Mouse (Mus musculus): ENCODE measurements around the gene Slmap. TPM values are rescaled to one million over a fixed set of nuclear protein-coding genes. Genes with fewer than 3 reads are reported as not detected.
"Not testable (repeated sequence)": the region's sequence is repeated elsewhere in the genome, so short reads cannot be mapped to it uniquely, and the experiment has no call there.

Slmap gene
- polyA plus RNA-seq, 1 experiment from 2014 or later = 13.8 TPM

GRCm38 (mm10) chr14:26525955-26526354 lies 8.8 kb downstream of the Slmap start:
- 49% methylated on average over 3 of the region's 3 CpGs for WGBS
- Histone ChIP-seq H3K27me3 (ENCODE audit: insufficient read depth, poor library complexity, severe bottlenecking) (no peaks in the 10 kb centered on the region), H3K27ac (no peak overlapping the region), H3K4me3 (no peak overlapping the region), H3K9me3 (no peaks in the 10 kb centered on the region), H3K36me3 (peaks cover 27% of the 10 kb centered on the region), H3K4me1 (replicated peaks) (peaks cover 19% of the 10 kb centered on the region)
- no peak for DNase-seq (ENCODE audit: low spot score)

DNA sequence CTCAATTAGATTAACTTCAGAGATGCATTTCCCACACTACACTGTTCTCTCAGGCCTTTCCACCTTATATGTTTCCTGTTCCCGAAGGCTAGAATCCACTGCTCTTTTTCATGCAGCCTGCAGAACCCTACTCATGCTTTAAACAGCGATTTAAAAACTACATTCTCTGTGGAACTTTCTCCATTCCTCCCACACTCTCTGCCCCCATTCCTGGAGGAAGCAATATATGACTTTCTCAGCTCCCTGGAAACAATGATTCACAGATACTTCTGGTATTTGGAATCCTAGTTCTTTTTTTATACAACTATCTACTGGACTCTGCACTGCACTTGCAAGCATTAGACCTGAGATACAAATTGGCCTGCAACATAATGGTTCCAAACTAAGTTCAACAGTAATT lies 11.6 kb downstream of the Slmap start:
- no peaks in the 10 kb centered on the region for H3K27me3 ChIP-seq (ENCODE audit: insufficient read depth, poor library complexity, severe bottlenecking)
- DNase-seq (ENCODE audit: low spot score) = no peak
- H3K36me3 ChIP-seq = peaks cover 13% of the 10 kb centered on the region
- no peaks in the 10 kb centered on the region for H3K9me3 ChIP-seq
- H3K4me3 ChIP-seq = no peak overlapping the region
- no peak overlapping the region for H3K27ac ChIP-seq
- peaks cover 8% of the 10 kb centered on the region; the same call in 1 of the 2 replicates for H3K4me1 ChIP-seq (replicated peaks)
- 86% methylated on average over 2 of the region's 2 CpGs for WGBS

DNA sequence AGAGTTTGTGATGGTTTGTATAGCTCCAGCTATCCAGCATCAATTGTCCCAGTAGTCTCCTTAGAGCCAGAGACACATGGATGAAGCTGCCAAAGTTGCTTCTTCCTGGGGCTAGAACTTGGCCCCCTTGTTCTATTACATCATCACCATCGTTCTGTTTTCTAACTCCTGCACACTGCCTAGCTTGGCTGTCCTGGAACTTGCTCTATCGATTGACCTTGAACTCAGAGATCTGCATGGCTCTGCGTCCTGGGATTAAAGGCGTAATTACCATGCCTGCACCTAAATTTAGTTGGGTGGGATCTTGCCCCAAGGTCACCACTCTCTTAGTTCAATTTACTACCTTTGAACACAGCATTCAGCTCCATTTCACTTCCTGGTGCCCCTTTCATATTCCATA lies 14.9 kb downstream of the Slmap start:
- H3K9me3 ChIP-seq = no peaks in the 10 kb centered on the region
- no peak overlapping the region for H3K27ac ChIP-seq
- DNase-seq (ENCODE audit: low spot score) = no peak
- H3K36me3 ChIP-seq = peaks cover 8% of the 10 kb centered on the region
- H3K27me3 ChIP-seq (ENCODE audit: insufficient read depth, poor library complexity, severe bottlenecking) = no peaks in the 10 kb centered on the region
- H3K4me1 ChIP-seq (replicated peaks) = no peaks in the 10 kb centered on the region
- WGBS = 91% methylated on average over 4 of the region's 4 CpGs
- no peak overlapping the region for H3K4me3 ChIP-seq

DNA sequence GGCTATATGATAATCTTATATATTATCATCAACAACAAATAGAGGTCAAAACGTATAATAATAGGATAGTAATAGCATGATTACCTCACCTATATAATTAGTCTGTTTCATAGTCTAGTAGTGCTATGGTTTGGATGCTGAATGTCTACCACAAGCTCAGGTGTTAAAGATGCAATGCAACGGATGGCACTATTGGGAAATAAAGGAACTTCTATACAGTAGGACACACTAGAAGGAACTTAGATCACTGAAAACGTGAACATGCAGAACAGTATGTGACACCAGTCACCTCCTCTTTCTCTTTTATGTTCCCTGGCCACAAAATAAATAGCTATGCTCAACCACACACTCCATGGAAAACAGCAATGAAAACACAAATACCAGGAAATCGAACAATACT lies 16.9 kb downstream of the Slmap start:
- Histone ChIP-seq H3K27ac (no peak overlapping the region), H3K27me3 (ENCODE audit: insufficient read depth, poor library complexity, severe bottlenecking) (no peaks in the 10 kb centered on the region), H3K9me3 (no peaks in the 10 kb centered on the region), H3K4me1 (replicated peaks) (peaks cover 6% of the 10 kb centered on the region; the same call in 1 of the 2 replicates), H3K36me3 (peaks cover 4% of the 10 kb centered on the region; the same call in 1 of the 2 replicates), H3K4me3 (no peak overlapping the region)
- 83% methylated on average over 4 of the region's 4 CpGs for WGBS
- no peak for DNase-seq (ENCODE audit: low spot score)

- 84% methylated on average over 2 of the region's 2 CpGs for WGBS
Measured at GRCm38 (mm10) chr14:26516232-26516631, 18.5 kb downstream of the Slmap start.

DNA sequence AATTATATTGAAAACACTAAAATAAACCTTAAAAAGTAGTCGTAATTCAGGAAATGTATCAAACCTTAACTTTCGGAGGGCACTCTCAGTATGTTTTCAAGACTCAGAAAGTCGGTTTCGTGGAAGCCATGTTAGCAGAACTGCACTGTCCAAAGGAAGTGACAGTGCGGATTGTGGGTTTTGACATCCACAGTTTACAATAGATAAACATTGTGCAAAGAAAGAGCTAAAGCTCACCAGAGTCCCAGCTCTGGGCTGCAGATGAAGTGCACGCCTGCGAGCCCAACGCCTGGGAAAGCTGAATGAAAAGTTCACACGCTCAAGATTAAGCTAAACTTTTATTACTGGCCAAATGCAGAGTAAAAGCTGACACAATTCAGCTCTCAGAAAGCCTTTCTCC lies 18.9 kb downstream of the Slmap start:
- H3K4me3 ChIP-seq = no peak overlapping the region
- H3K36me3 ChIP-seq = peaks cover 2% of the 10 kb centered on the region; the same call in 1 of the 2 replicates
- H3K4me1 ChIP-seq (replicated peaks) = peaks cover 8% of the 10 kb centered on the region; the same call in 1 of the 2 replicates
- no peak for DNase-seq (ENCODE audit: low spot score)
- H3K27me3 ChIP-seq (ENCODE audit: insufficient read depth, poor library complexity, severe bottlenecking) = no peaks in the 10 kb centered on the region
- H3K27ac ChIP-seq = no peak overlapping the region
- H3K9me3 ChIP-seq = no peaks in the 10 kb centered on the region
- 90% methylated on average over 9 of the region's 9 CpGs for WGBS

More at GRCm38 (mm10) chr14:26516232-26516631, 18.5 kb downstream of the Slmap start:
- not testable (repeated sequence) for H3K27me3 ChIP-seq (ENCODE audit: insufficient read depth, poor library complexity, severe bottlenecking); H3K4me3 ChIP-seq; H3K9me3 ChIP-seq; H3K36me3 ChIP-seq; DNase-seq (ENCODE audit: low spot score); H3K27ac ChIP-seq; H3K4me1 ChIP-seq (replicated peaks)

DNA sequence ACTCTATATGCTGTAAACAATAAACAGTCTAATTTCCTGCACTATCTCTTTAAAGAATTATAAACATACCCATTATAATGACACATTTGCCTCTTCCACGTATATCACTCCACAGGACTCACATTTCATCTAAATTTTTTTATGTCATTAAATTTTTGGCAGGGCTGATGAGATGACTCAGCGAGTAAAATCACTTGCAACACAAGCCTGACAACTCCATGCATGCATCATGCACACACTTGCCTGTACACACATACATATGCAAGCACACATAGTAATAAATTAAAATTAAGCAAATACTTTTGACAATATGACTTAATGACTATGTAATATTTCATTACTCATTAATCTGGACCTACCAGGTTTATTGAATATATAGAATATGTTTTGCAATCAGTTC lies 24.2 kb downstream of the Slmap start:
- Histone ChIP-seq H3K4me3 (no peak overlapping the region), H3K4me1 (replicated peaks) (peaks cover 8% of the 10 kb centered on the region; the same call in 1 of the 2 replicates), H3K27ac (no peak overlapping the region), H3K27me3 (ENCODE audit: insufficient read depth, poor library complexity, severe bottlenecking) (no peaks in the 10 kb centered on the region), H3K9me3 (no peaks in the 10 kb centered on the region), H3K36me3 (no peaks in the 10 kb centered on the region)
- 96% methylated on average over 2 of the region's 2 CpGs for WGBS
- no peak for DNase-seq (ENCODE audit: low spot score)

- WGBS = 92% methylated on average over 6 of the region's 6 CpGs
- no peak overlapping the region for H3K27ac ChIP-seq
- H3K36me3 ChIP-seq = no peaks in the 10 kb centered on the region
- no peak for DNase-seq (ENCODE audit: low spot score)
- H3K27me3 ChIP-seq (ENCODE audit: insufficient read depth, poor library complexity, severe bottlenecking) = no peaks in the 10 kb centered on the region
- H3K9me3 ChIP-seq = no peaks in the 10 kb centered on the region
- H3K4me1 ChIP-seq (replicated peaks) = 0 out of 2 replicates have a peak, but pooled peaks cover 3% of the 10 kb centered on the region
- H3K4me3 ChIP-seq = no peak overlapping the region
Measured at GRCm38 (mm10) chr14:26508150-26508549, 26.6 kb downstream of the Slmap start.

DNA sequence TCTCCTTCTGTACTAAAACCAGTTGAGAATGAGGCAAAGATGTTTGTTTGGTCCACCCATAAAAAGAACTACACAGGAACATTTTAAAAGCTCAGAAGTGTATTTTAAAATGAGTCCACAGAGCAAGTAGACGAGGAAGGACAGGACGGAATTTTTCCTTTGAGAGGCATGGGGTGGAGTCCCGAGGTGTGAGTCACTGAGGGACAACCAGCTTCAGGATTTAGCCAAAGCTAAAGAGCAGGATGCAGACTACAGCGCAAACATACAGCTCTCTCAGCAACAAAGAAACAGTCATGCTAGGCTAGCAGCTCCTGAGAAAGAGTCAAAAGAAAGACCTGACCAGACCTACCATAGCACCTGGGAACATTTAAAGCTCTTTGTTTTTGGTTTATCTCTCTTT lies 27.4 kb downstream of the Slmap start:
- no peak for DNase-seq (ENCODE audit: low spot score)
- WGBS = 86% methylated on average over 4 of the region's 4 CpGs

DNA sequence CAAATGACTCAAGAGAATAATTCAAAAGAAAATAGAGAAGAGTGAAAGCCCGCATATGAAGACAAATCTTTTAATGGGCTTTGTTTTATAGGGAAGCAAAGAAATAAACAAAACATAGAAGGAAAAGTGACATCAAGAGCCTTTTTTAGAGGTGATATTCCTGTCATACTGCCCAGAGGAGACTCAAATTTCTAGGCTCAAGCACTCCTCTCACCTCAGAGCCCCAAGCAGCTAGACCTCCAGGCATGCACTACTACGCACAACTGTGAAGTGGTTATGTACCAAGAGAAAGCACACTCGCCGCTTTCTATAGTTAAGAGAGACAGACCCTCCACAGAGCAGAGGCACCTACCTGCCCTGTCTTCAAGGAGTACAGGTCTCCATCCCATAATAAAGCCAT lies 30.2 kb downstream of the Slmap start:
- H3K36me3 ChIP-seq = no peaks in the 10 kb centered on the region
- H3K4me3 ChIP-seq = no peak overlapping the region
- no peaks in the 10 kb centered on the region for H3K9me3 ChIP-seq
- H3K4me1 ChIP-seq (replicated peaks) = no peaks in the 10 kb centered on the region
- 96% methylated on average over 4 of the region's 4 CpGs for WGBS
- no peak overlapping the region for H3K27ac ChIP-seq
- DNase-seq (ENCODE audit: low spot score) = no peak
- no peaks in the 10 kb centered on the region for H3K27me3 ChIP-seq (ENCODE audit: insufficient read depth, poor library complexity, severe bottlenecking)

More for the DNA sequence above, 27.4 kb downstream of the Slmap start:
- Histone ChIP-seq H3K4me1 (replicated peaks) (no peaks in the 10 kb centered on the region), H3K27ac (no peak overlapping the region), H3K36me3 (no peaks in the 10 kb centered on the region), H3K9me3 (no peaks in the 10 kb centered on the region), H3K4me3 (no peak overlapping the region), H3K27me3 (ENCODE audit: insufficient read depth, poor library complexity, severe bottlenecking) (no peaks in the 10 kb centered on the region)

DNA sequence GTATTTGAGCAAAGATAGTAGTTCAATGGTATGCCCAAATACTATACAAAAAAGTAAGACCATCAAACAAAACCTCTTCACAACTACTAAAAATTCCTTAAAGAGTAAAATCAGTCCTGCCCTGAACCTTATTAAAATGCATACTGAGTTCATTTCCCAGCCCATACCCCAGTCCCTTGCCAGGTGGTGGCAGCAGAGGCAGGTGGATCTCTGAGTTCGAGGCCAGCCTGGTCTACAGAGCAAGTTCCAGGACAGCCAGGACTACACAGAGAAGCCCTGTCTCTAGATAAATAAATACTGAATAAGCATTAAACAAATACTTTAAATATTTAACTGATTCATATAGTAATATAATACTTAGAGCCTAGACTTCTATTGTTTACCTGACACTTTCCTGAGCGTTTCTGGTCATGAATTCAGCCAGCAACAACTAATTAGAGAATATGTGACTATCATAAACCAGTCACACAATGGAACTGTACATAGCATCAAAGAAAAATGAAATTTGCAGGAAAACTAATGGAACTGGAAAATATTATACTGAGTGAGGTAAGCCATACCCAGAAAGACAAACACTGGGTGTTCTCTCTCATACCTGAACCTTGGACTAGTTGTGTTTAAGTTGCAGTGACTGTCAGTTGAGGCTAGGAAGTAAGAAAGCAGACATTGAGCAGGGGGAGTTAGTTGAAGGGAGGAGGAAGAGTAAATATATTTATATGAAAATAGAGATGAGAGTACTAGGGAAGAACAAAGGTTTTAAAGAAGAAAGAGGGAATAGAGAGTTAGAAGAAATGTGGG lies 34.4 kb downstream of the Slmap start:
- 93% methylated on average over 2 of the region's 2 CpGs for WGBS
- Histone ChIP-seq H3K9me3 (no peaks in the 10 kb centered on the region), H3K36me3 (no peaks in the 10 kb centered on the region), H3K27ac (no peak overlapping the region), H3K4me3 (no peak overlapping the region), H3K27me3 (ENCODE audit: insufficient read depth, poor library complexity, severe bottlenecking) (no peaks in the 10 kb centered on the region), H3K4me1 (replicated peaks) (no peaks in the 10 kb centered on the region)
- no peak for DNase-seq (ENCODE audit: low spot score)

DNA sequence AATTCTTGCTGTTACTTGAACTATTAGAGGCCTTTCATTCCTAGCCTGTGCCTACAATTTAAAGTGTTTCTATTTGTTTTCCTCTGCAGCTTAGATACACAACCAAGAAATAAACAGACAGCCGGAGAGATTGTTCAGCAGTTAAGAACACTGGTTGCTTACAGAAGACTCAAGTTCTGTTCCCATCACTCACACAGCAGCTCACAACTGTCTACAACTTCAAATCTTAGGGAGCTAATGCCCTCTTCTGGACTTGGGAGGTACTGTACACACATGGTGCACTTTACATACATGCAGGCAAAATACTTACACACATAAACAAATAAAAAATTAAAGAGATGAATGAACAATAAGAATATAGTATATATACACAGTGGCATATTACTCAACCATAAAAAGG lies 39.7 kb downstream of the Slmap start:
- H3K27ac ChIP-seq = no peak overlapping the region
- no peak for DNase-seq (ENCODE audit: low spot score)
- 86% methylated on average over 1 of the region's 1 CpGs for WGBS
- H3K4me3 ChIP-seq = no peak overlapping the region
- no peaks in the 10 kb centered on the region for H3K27me3 ChIP-seq (ENCODE audit: insufficient read depth, poor library complexity, severe bottlenecking)
- H3K9me3 ChIP-seq = no peaks in the 10 kb centered on the region
- H3K4me1 ChIP-seq (replicated peaks) = no peaks in the 10 kb centered on the region
- no peaks in the 10 kb centered on the region for H3K36me3 ChIP-seq

DNA sequence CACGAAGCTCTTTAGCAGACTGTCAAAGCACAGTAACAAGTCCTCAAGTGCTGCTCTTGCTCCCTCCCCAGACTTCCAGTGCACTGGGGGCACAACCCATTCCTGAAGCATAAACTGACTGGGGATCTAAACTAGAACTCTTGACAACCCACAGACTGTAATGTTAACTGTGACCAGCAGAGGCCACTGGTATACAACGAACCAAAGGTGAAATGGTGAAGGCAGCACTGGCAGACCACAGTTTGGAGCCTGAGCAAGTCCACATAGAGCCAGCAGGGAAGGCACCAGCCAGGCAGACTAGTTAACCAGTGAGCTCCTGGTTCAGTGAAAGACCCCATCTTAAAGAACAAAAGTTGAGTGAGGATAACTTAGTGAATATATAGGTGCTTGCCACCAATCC lies 43.6 kb downstream of the Slmap start:
- WGBS = 33% methylated on average over 2 of the region's 2 CpGs
- H3K4me3 ChIP-seq = no peak overlapping the region
- H3K9me3 ChIP-seq = no peaks in the 10 kb centered on the region
- peak; percentile 62 for DNase-seq (ENCODE audit: low spot score)
- H3K27ac ChIP-seq = no peak overlapping the region
- H3K27me3 ChIP-seq (ENCODE audit: insufficient read depth, poor library complexity, severe bottlenecking) = no peaks in the 10 kb centered on the region
- H3K36me3 ChIP-seq = no peaks in the 10 kb centered on the region
- H3K4me1 ChIP-seq (replicated peaks) = peaks cover 15% of the 10 kb centered on the region
